Mouse (Mus musculus) embryonic fibroblast, embryonic 13.5 days (primary cell): Measurements from ENCODE around the gene Agpat1.

Experiments used
- CTCF ChIP-seq: IDR thresholded peaks from 2 replicates; pipeline ENCODE4 v1.5.1; 2011; ENCODE audit warnings: mild to moderate bottlenecking, control low read depth, low read length, moderate library complexity, borderline replicate concordance; ENCODE audit not compliant: insufficient read depth
- POLR2A ChIP-seq: IDR thresholded peaks from 2 replicates; pipeline ENCODE4 v1.6.1; 2011; ENCODE audit warnings: low read depth, mild to moderate bottlenecking, control low read depth, low read length, moderate library complexity

- TF ChIP-seq CTCF, result no peak
- TF ChIP-seq POLR2A, result peak; percentile 35
These were observed 15.3 kb upstream of the Agpat1 start for GRCm38 (mm10) chr17:34588767-34589166.
